Mouse (Mus musculus) forebrain, embryonic 16.5 days (tissue): Measurements from ENCODE around the gene Klhl22. TPM values are rescaled to one million over a fixed set of nuclear protein-coding genes. Genes with fewer than 3 reads are reported as not detected.
"Not testable (repeated sequence)": the region's sequence is repeated elsewhere in the genome, so short reads cannot be mapped to it uniquely, and the experiment has no call there.

Experiments
- ATAC-seq: fragments of 200-750 bp; cut with Nextera tagmentation; 2 replicates; pipeline ENCODE4 v1.8.0; 2017; ENCODE audit warnings: mild to moderate bottlenecking, moderate library complexity
- H3K27ac ChIP-seq: fragments of 300-500 bp; sonication (generic); 2 replicates; pipeline ENCODE4 v1.5.1; 2014; ENCODE audit warnings: low read length, control low read depth
- H3K27me3 ChIP-seq: fragments of 300-500 bp; sonication (generic); replicated peaks from 2 replicates; pipeline ENCODE4 v1.6.1; 2014; ENCODE audit warnings: low read length; ENCODE audit not compliant: control insufficient read depth, insufficient read depth
- H3K36me3 ChIP-seq: fragments of 300-500 bp; sonication (generic); 2 replicates; pipeline ENCODE4 v1.6.1; 2014; ENCODE audit not compliant: control insufficient read depth, insufficient read depth
- H3K4me1 ChIP-seq: fragments of 300-500 bp; sonication (generic); replicated peaks from 2 replicates; pipeline ENCODE4 v1.6.1; 2014; ENCODE audit warnings: low read length; ENCODE audit not compliant: control insufficient read depth, insufficient read depth
- H3K4me2 ChIP-seq: fragments of 300-500 bp; sonication (generic); 2 replicates; pipeline ENCODE4 v1.6.1; 2014; ENCODE audit warnings: mild to moderate bottlenecking, low read length, control low read depth
- H3K4me3 ChIP-seq: fragments of 300-500 bp; sonication (generic); replicated peaks from 2 replicates; pipeline ENCODE4 v1.5.1; 2014; ENCODE audit warnings: mild to moderate bottlenecking, low read length, control low read depth
- H3K9ac ChIP-seq: fragments of 300-500 bp; sonication (generic); replicated peaks from 2 replicates; pipeline ENCODE4 v1.6.1; 2014; ENCODE audit warnings: low read depth, low read length, control low read depth
- H3K9me3 ChIP-seq: fragments of 300-500 bp; sonication (generic); 2 replicates; pipeline ENCODE4 v1.6.1; 2016; ENCODE audit warnings: low read length; ENCODE audit not compliant: control insufficient read depth
- WGBS: fragments of 180-500 bp; shearing (Covaris S2); extraction: QIAGEN DNeasy Blood & Tissue Kit; methylation state at CpG from one replicate; pipeline ENCODE4 v1.1.7; 2014; 5-methylcytosine and 5-hydroxymethylcytosine counted together
- polyA plus RNA-seq: library from polyadenylated mRNA; unstranded; fragments of >200 nt; fragmentation: Nextera tagmentation; extraction: Ambion mirVana; gene quantifications from 2 replicates; pipeline ENCODE4 v1.2.1, GENCODE M21; 2015

Klhl22 gene
- polyA plus RNA-seq, 1 experiment from 2014 or later = 89.5 TPM

GRCm38 (mm10) chr16:17732021-17732420 is 27.4 kb upstream of the Klhl22 start:
- no peak overlapping the region for H3K4me2 ChIP-seq
- H3K36me3 ChIP-seq = no peaks in the 10 kb centered on the region
- no peaks in the 10 kb centered on the region for H3K9me3 ChIP-seq
- no peaks in the 10 kb centered on the region for H3K4me1 ChIP-seq
- H3K27me3 ChIP-seq = 0 out of 2 replicates have a peak, but pooled peaks cover 3% of the 10 kb centered on the region
- H3K9ac ChIP-seq = no peak overlapping the region
- 40% methylated on average over 3 of the region's 3 CpGs for WGBS
- ATAC-seq = no peak
- H3K27ac ChIP-seq = no peak overlapping the region
- no peak overlapping the region for H3K4me3 ChIP-seq

DNA sequence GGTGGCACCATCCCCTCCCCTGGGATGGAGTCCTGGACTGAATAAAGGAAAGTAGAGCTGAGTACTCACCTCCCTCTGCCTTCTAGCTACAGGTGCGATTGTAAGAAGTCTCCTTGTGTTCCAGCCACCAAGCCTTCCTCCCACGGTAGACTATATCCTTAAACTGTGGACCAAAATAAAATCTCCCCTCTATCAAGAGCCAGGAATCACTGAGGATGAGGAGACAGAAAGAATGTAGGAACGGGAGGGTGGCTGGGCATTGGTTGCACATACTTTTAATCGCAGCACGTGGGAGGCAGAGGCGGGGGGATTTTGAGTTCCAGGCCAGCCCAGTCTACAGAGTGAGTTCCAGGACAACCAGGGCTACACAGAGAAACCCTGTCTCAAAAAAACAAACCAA is 27.0 kb upstream of the Klhl22 start:
- Histone ChIP-seq H3K9ac (no peak overlapping the region), H3K36me3 (no peaks in the 10 kb centered on the region), H3K27ac (no peak overlapping the region), H3K4me3 (no peak overlapping the region), H3K4me1 (no peaks in the 10 kb centered on the region), H3K9me3 (no peaks in the 10 kb centered on the region), H3K27me3 (0 out of 2 replicates have a peak, but pooled peaks cover 3% of the 10 kb centered on the region), H3K4me2 (no peak overlapping the region)
- WGBS = 71% methylated on average over 6 of the region's 6 CpGs
- no peak for ATAC-seq

DNA sequence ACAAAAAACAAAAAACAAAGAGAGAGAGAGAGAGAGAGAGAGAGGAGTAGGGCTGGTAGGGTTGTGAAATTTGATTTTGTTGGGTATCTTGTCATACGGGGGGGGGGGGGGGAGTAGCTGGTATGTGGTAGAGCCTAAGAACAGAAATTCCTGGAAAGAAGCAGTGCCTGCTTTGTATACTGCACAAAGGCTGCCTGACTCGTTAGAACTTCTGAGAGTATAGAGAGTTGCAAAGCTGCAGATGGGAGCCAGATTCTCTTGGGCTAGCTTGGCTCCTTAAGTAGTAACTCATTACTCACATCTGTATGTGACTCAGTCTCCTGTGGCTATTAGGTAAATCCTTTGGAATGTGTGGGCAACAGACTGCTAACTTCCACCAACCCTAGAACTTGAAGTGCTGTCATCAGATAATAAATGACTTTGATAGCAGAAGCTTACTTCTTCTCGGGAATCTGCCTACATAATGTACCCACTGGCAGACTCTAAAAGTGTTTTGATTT is 26.5 kb upstream of the Klhl22 start, which contains the start of gene Med15:
TSS of gene Med15 (minus strand) at position 51 of the 500 bp plus-strand sequence.
- H3K4me1 ChIP-seq = no peaks in the 10 kb centered on the region
- no peak within 1 kb of the TSS for H3K4me3 ChIP-seq
- ATAC-seq = no peak
- 0 out of 2 replicates have a peak, but pooled peaks cover 3% of the 10 kb centered on the region for H3K27me3 ChIP-seq
- H3K4me2 ChIP-seq = no peak within 1 kb of the TSS
- H3K9me3 ChIP-seq = no peaks in the 10 kb centered on the region
- no peak within 1 kb of the TSS for H3K9ac ChIP-seq
- H3K36me3 ChIP-seq = no peaks in the 10 kb centered on the region
- no peak within 1 kb of the TSS for H3K27ac ChIP-seq
- WGBS = 47% methylated on average over 3 of the region's 3 CpGs

DNA sequence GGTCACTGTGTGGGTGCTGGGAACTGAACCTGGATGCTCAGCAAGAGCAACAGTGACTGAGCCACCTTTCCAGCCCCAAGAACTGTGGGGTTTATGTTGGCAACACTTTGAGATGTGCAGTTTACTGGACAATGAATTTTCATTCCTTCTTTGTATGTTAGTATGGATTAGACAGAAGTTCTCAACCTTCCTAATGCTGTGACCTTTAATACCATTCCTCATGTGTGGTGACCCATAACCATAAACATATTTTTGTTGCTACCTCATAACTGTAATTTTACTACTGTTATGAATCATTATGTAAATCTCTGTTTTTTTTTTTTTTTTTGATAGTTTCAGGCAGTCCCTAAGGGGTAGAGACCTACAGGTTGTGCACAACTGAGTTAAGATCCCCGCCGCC is 25.8 kb upstream of the Klhl22 start:
- no peak overlapping the region for H3K4me2 ChIP-seq
- no peaks in the 10 kb centered on the region for H3K9me3 ChIP-seq
- no peak overlapping the region for H3K27ac ChIP-seq
- H3K4me1 ChIP-seq = no peaks in the 10 kb centered on the region
- WGBS = 72% methylated on average over 2 of the region's 2 CpGs
- H3K9ac ChIP-seq = no peak overlapping the region
- 0 out of 2 replicates have a peak, but pooled peaks cover 3% of the 10 kb centered on the region for H3K27me3 ChIP-seq
- ATAC-seq = no peak
- no peaks in the 10 kb centered on the region for H3K36me3 ChIP-seq
- no peak overlapping the region for H3K4me3 ChIP-seq

- not testable (repeated sequence) for H3K36me3 ChIP-seq, H3K27me3 ChIP-seq, H3K9me3 ChIP-seq, H3K4me2 ChIP-seq, ATAC-seq, H3K27ac ChIP-seq, H3K4me1 ChIP-seq, H3K4me3 ChIP-seq, H3K9ac ChIP-seq
- 89% methylated on average over 6 of the region's 6 CpGs for WGBS
Measured at GRCm38 (mm10) chr16:17734872-17735271, 24.5 kb upstream of the Klhl22 start.

- Histone ChIP-seq H3K4me2 (no peak overlapping the region), H3K4me1 (no peaks in the 10 kb centered on the region), H3K4me3 (no peak overlapping the region), H3K36me3 (no peaks in the 10 kb centered on the region), H3K9ac (no peak overlapping the region), H3K27me3 (peaks cover 3% of the 10 kb centered on the region; the same call in 1 of the 2 replicates), H3K27ac (no peak overlapping the region), H3K9me3 (no peaks in the 10 kb centered on the region)
- 73% methylated on average over 4 of the region's 4 CpGs for WGBS
- no peak for ATAC-seq
Measured at GRCm38 (mm10) chr16:17736156-17736555, 23.3 kb upstream of the Klhl22 start.

DNA sequence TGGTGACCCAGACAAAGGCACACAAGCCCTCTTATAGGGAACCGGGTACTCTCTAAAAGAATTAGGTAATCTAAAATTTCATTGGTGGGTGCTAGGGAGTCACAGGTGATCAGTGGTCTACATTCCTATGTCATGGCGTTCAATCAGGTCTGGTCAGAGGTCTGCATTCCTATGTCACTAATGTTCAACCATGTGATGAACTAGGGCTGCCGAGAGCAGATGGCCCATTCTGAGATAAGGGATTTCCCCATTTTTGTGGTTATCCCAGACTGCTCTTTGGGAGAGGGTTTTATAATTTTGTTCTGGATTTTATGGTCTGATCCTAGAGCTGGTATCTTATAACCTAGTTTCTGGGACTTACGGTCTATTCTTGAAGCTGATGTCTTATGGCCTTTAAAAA is 19.3 kb upstream of the Klhl22 start:
- Histone ChIP-seq H3K4me1 (no peaks in the 10 kb centered on the region), H3K4me3 (no peak overlapping the region), H3K4me2 (no peak overlapping the region), H3K9ac (no peak overlapping the region), H3K9me3 (no peaks in the 10 kb centered on the region), H3K27me3 (peaks cover 3% of the 10 kb centered on the region; the same call in 1 of the 2 replicates), H3K27ac (no peak overlapping the region), H3K36me3 (no peaks in the 10 kb centered on the region)
- WGBS = 91% methylated on average over 4 of the region's 4 CpGs
- no peak for ATAC-seq

DNA sequence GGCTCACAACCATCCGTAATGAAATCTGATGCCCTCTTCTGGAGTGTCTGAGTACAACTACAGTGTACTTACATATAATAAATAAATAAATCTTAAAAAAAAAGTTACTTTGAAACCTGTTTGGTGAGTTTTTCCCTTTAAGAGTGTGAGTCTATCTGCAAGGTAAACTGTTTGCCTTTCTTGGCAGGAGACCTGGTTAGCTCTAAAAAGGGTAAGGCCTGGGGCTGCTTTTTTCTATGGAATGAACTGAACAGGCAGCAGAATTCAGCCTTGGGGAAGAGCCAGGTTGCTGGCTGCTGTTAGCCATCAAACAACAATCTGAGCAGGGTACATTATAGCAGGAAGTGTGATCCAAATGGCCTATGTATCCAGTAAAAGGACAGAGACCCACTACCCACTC is 16.6 kb upstream of the Klhl22 start:
- no peak for ATAC-seq
- Histone ChIP-seq H3K9ac (no peak overlapping the region), H3K4me3 (no peak overlapping the region), H3K4me1 (no peaks in the 10 kb centered on the region), H3K27me3 (no peaks in the 10 kb centered on the region; the same call in 1 of the 2 replicates), H3K27ac (no peak overlapping the region), H3K9me3 (no peaks in the 10 kb centered on the region), H3K4me2 (no peak overlapping the region), H3K36me3 (no peaks in the 10 kb centered on the region)
- WGBS = 79% methylated on average over 1 of the region's 1 CpGs

DNA sequence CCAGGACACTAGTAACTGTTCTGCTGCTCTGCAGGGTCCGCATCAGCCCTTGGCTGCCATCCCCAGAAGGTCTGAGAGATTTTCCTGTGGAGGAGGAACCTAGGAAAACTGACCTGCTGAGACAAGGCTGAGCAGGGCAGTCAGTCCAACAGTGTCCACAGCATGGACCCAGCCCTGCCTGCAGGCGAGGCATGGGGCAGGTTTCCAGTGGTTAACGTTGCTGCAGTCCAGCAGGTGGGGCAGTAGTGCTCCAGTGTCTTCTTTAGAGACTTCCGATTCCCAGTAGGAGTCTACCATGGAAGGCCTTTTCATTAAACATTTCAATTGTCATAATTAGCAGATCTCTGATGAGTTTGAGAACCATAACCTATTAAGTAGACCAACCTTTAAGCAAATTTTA is 16.1 kb upstream of the Klhl22 start:
- Histone ChIP-seq H3K4me2 (no peak overlapping the region), H3K9me3 (no peaks in the 10 kb centered on the region), H3K4me1 (no peaks in the 10 kb centered on the region), H3K4me3 (no peak overlapping the region), H3K27ac (no peak overlapping the region), H3K36me3 (no peaks in the 10 kb centered on the region), H3K9ac (no peak overlapping the region), H3K27me3 (no peaks in the 10 kb centered on the region; the same call in 1 of the 2 replicates)
- ATAC-seq = no peak
- 39% methylated on average over 4 of the region's 4 CpGs for WGBS

DNA sequence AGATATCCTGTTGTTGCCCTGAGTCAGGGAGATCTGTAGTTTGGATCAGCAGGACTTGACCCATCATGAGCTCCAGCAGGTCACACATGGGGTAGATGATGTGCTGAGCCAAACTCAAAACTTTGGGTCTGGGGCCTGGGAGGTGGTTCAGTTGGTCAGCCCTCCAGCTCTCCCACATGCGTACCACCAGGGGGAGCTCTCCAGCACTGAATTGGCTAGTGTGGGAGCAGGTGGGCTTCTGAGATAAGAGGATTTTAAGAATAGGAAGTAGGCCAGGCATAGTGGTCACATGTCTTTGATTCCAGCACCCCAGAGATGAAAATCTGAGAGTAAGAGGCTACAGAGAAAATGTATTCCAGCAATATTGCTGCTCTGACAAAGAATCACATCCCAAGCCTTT is 14.9 kb upstream of the Klhl22 start:
- no peaks in the 10 kb centered on the region for H3K9me3 ChIP-seq
- WGBS = 20% methylated on average over 1 of the region's 1 CpGs
- no peak for ATAC-seq

More for the DNA sequence above, 14.9 kb upstream of the Klhl22 start:
- Histone ChIP-seq H3K27ac (no peak overlapping the region), H3K4me3 (no peak overlapping the region), H3K9ac (no peak overlapping the region), H3K4me1 (no peaks in the 10 kb centered on the region), H3K36me3 (no peaks in the 10 kb centered on the region), H3K27me3 (no peaks in the 10 kb centered on the region; the same call in 1 of the 2 replicates), H3K4me2 (no peak overlapping the region)
